Mouse (Mus musculus): Measurements from ENCODE around the gene Fcnb. TPM values are rescaled to one million over a fixed set of nuclear protein-coding genes. Genes with fewer than 3 reads are reported as not detected.

Gene Fcnb
- polyA plus RNA-seq, 1 experiment from 2014 or later = not detected

GRCm38 (mm10) chr2:28101892-28102291 is 17.2 kb upstream of the Fcnb start:
- ATAC-seq (replicated peaks) = no peak
- no peak overlapping the region for H3K27ac ChIP-seq
- H3K9me3 ChIP-seq = no peaks in the 10 kb centered on the region
- no peak overlapping the region for H3K9ac ChIP-seq
- H3K4me3 ChIP-seq = no peak overlapping the region
- 99% methylated on average over 2 of the region's 2 CpGs for WGBS
- H3K36me3 ChIP-seq (replicated peaks) = no peaks in the 10 kb centered on the region
- no peak overlapping the region for H3K4me2 ChIP-seq
- H3K27me3 ChIP-seq (replicated peaks) = no peaks in the 10 kb centered on the region
- H3K4me1 ChIP-seq = peaks cover 25% of the 10 kb centered on the region

- ATAC-seq (replicated peaks) = no peak
- no peak overlapping the region for H3K27ac ChIP-seq
- no peaks in the 10 kb centered on the region for H3K36me3 ChIP-seq (replicated peaks)
- no peaks in the 10 kb centered on the region for H3K9me3 ChIP-seq
- H3K4me2 ChIP-seq = no peak overlapping the region
- H3K4me1 ChIP-seq = peaks cover 25% of the 10 kb centered on the region
- H3K9ac ChIP-seq = no peak overlapping the region
- no peaks in the 10 kb centered on the region for H3K27me3 ChIP-seq (replicated peaks)
- 88% methylated on average over 9 of the region's 9 CpGs for WGBS
- H3K4me3 ChIP-seq = no peak overlapping the region
Measured at GRCm38 (mm10) chr2:28100796-28101483, 16.3 kb upstream of the Fcnb start.

- Histone ChIP-seq H3K36me3 (replicated peaks) (no peaks in the 10 kb centered on the region), H3K9me3 (no peaks in the 10 kb centered on the region), H3K27ac (peak overlapping the region; percentile 78), H3K4me3 (peak overlapping the region; percentile 17), H3K9ac (peak overlapping the region; percentile 32; the same call in 1 of the 2 replicates), H3K27me3 (replicated peaks) (no peaks in the 10 kb centered on the region), H3K4me1 (peaks cover 21% of the 10 kb centered on the region), H3K4me2 (peak overlapping the region; percentile 53)
- ATAC-seq (replicated peaks) = peak; percentile 62
- WGBS = 2% methylated on average over 24 of the region's 24 CpGs
Measured at GRCm38 (mm10) chr2:28098547-28099505, 14.1 kb upstream of the Fcnb start.

- 92% methylated on average over 6 of the region's 6 CpGs for WGBS
- no peaks in the 10 kb centered on the region for H3K9me3 ChIP-seq
- no peak overlapping the region for H3K9ac ChIP-seq
- H3K4me1 ChIP-seq = peaks cover 22% of the 10 kb centered on the region
- H3K27ac ChIP-seq = no peak overlapping the region
- H3K36me3 ChIP-seq (replicated peaks) = no peaks in the 10 kb centered on the region
- H3K27me3 ChIP-seq (replicated peaks) = no peaks in the 10 kb centered on the region
- H3K4me2 ChIP-seq = no peak overlapping the region
- ATAC-seq (replicated peaks) = no peak
- no peak overlapping the region for H3K4me3 ChIP-seq
Measured at GRCm38 (mm10) chr2:28096751-28097309, 12.1 kb upstream of the Fcnb start.

GRCm38 (mm10) chr2:28092099-28092498 is 7.4 kb upstream of the Fcnb start:
- Histone ChIP-seq H3K9me3 (no peaks in the 10 kb centered on the region), H3K4me1 (peaks cover 26% of the 10 kb centered on the region), H3K27me3 (replicated peaks) (no peaks in the 10 kb centered on the region), H3K4me3 (no peak overlapping the region), H3K4me2 (no peak overlapping the region), H3K36me3 (replicated peaks) (no peaks in the 10 kb centered on the region), H3K27ac (peak overlapping the region; percentile 80), H3K9ac (no peak overlapping the region)
- whole genome bisulfite sequencing = 89% methylated on average over 8 of the region's 8 CpGs
- no peak for ATAC-seq (replicated peaks)

GRCm38 (mm10) chr2:28091042-28091441 is 6.4 kb upstream of the Fcnb start:
- Histone ChIP-seq H3K27me3 (replicated peaks) (no peaks in the 10 kb centered on the region), H3K4me3 (no peak overlapping the region), H3K4me1 (peaks cover 26% of the 10 kb centered on the region), H3K27ac (peak overlapping the region; percentile 80), H3K9ac (0 out of 2 replicates have a peak overlapping the region, but pooled peaks have one; percentile 9), H3K36me3 (replicated peaks) (no peaks in the 10 kb centered on the region), H3K9me3 (no peaks in the 10 kb centered on the region), H3K4me2 (no peak overlapping the region)
- ATAC-seq (replicated peaks) = peak; percentile 80
- 39% methylated on average over 6 of the region's 6 CpGs for WGBS

- Histone ChIP-seq H3K9me3 (no peaks in the 10 kb centered on the region), H3K27ac (peak overlapping the region; percentile 80), H3K9ac (no peak overlapping the region), H3K4me3 (no peak overlapping the region), H3K36me3 (replicated peaks) (no peaks in the 10 kb centered on the region), H3K4me2 (no peak overlapping the region), H3K4me1 (peaks cover 26% of the 10 kb centered on the region), H3K27me3 (replicated peaks) (no peaks in the 10 kb centered on the region)
- peak; percentile 69 for ATAC-seq (replicated peaks)
- 34% methylated on average over 7 of the region's 7 CpGs for WGBS
Measured at GRCm38 (mm10) chr2:28090299-28091008, 5.8 kb upstream of the Fcnb start.

- Histone ChIP-seq H3K4me3 (no peak overlapping the region), H3K9me3 (no peaks in the 10 kb centered on the region), H3K27me3 (replicated peaks) (no peaks in the 10 kb centered on the region), H3K27ac (no peak overlapping the region), H3K36me3 (replicated peaks) (no peaks in the 10 kb centered on the region), H3K4me1 (peaks cover 26% of the 10 kb centered on the region), H3K9ac (no peak overlapping the region), H3K4me2 (no peak overlapping the region)
- 0 out of 2 replicates have a peak, but pooled peaks have one; percentile 48 for ATAC-seq (replicated peaks)
- WGBS = 81% methylated on average over 5 of the region's 5 CpGs
Measured at GRCm38 (mm10) chr2:28089095-28089494, 4.4 kb upstream of the Fcnb start.

GRCm38 (mm10) chr2:28086112-28086511 is 1.4 kb upstream of the Fcnb start:
- no peak for ATAC-seq (replicated peaks)
- Histone ChIP-seq H3K4me2 (no peak overlapping the region), H3K9ac (no peak overlapping the region), H3K9me3 (no peaks in the 10 kb centered on the region), H3K36me3 (replicated peaks) (no peaks in the 10 kb centered on the region), H3K4me1 (peaks cover 18% of the 10 kb centered on the region), H3K4me3 (no peak overlapping the region), H3K27ac (no peak overlapping the region), H3K27me3 (replicated peaks) (no peaks in the 10 kb centered on the region)
- 80% methylated on average over 10 of the region's 10 CpGs for WGBS

- Histone ChIP-seq H3K4me1 (no peaks in the 10 kb centered on the region), H3K4me3 (no peak overlapping the region), H3K36me3 (replicated peaks) (no peaks in the 10 kb centered on the region), H3K27ac (no peak overlapping the region), H3K9ac (no peak overlapping the region), H3K4me2 (no peak overlapping the region), H3K9me3 (no peaks in the 10 kb centered on the region), H3K27me3 (replicated peaks) (no peaks in the 10 kb centered on the region)
- no peak for ATAC-seq (replicated peaks)
- WGBS = 80% methylated on average over 7 of the region's 7 CpGs
Measured at GRCm38 (mm10) chr2:28075616-28076187, 9.0 kb downstream of the Fcnb start.

GRCm38 (mm10) chr2:28068537-28068878 is 16.2 kb downstream of the Fcnb start:
- peaks cover 11% of the 10 kb centered on the region for H3K4me1 ChIP-seq
- H3K4me2 ChIP-seq = no peak overlapping the region
- H3K36me3 ChIP-seq (replicated peaks) = no peaks in the 10 kb centered on the region
- H3K27ac ChIP-seq = no peak overlapping the region
- H3K9me3 ChIP-seq = no peaks in the 10 kb centered on the region
- ATAC-seq (replicated peaks) = peak; percentile 69; the same call in 1 of the 2 replicates
- WGBS = 60% methylated on average over 9 of the region's 9 CpGs
- no peak overlapping the region for H3K4me3 ChIP-seq
- H3K9ac ChIP-seq = no peak overlapping the region
- no peaks in the 10 kb centered on the region for H3K27me3 ChIP-seq (replicated peaks)

Measured in midbrain, embryonic 15.5 days (tissue).